Mouse (Mus musculus): ENCODE data around the gene Tmem140.

The Tmem140 gene

DNA sequence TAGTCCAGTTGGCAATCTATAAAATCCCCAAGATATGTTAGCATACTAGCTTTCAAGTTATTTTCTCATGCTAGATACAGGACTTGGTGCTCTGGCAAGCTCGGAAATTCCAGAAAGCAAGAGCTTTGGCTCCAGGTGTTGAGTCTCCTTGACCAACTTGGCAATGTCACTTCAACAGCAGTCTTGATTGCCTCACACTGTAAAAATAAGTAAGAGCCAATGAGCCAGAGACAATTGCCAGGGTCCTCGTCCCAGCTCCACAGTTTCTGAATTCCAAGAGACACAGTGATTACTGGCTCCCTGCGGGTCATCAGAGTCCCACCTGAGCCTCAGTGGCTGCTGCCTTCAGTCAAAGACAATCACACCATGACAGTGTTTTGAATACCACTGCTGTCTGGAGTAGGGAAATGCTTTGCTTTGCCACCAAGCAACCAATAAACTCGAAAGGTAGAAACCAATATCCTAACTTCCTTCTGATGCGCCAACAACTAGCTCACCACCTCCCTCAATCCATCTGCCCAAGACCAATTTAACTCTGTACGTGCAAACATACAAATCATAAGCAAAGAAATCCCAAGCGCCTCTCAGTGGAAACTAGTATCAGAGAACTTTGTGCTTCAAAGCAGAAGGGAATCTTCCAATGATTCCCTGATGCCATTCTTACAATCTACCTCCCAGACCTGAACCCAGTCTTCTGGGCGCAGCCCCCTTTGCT is 46.8 kb downstream of the Tmem140 start:
- DNase-seq (ENCODE audit: low read depth), result no peak

GRCm38 (mm10) chr6:34910371-34911219 is 47.6 kb downstream of the Tmem140 start, which contains the start of gene Wdr91:
TSS of gene Wdr91 (minus strand) at chr6:34910876.
- peak; percentile 91 for DNase-seq (ENCODE audit: low read depth)

- DNase-seq (ENCODE audit: low read depth), result no peak
Measured at GRCm38 (mm10) chr6:34913341-34914040, 50.5 kb downstream of the Tmem140 start.

DNA sequence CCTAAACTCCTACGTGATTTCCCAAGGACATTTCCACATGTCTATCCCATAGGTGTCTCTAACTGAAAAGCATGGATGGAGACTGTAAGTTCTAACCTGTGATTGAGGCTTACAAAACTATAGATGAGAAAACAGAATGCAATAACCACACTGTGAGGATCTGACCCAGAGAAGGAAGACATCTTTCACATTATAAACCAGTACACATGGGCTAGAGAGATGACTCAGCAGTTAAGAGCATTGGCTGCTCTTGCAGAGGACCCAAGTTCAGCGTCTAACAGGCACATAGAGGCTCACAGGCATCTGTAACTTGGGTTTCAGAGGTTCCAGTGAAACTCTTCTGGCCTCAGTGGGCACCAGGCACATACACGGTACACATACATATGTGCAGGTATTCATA is 51.5 kb downstream of the Tmem140 start:
- DNase-seq (ENCODE audit: low read depth), result peak; percentile 39

GRCm38 (mm10) chr6:34919146-34919545 is 56.2 kb downstream of the Tmem140 start:
- DNase-seq (ENCODE audit: low read depth), result no peak

- DNase-seq (ENCODE audit: low read depth), result no peak
Measured at GRCm38 (mm10) chr6:34919956-34920355, 57.0 kb downstream of the Tmem140 start, which contains the start of gene Stra8. TSS of gene Stra8 (plus strand) at chr6:34920163.

DNA sequence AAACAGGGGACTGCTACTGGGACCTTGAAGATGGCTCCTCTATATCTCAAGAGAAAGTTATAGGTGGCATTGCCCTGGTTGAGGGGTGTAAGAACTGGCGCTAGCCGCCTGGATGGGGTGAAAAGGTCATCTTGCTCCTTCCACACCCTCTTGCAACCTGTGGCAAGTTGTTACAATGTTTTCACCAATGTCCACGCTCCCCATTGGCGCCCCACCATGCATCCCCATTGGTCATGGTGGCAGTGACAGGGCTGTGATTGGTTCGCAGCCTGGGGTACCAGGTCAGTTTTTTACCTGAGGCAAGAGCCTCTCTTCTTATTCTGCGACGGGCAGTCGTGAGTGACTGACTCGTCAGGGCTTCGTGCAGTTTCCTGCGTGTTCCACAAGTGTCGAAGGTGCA is 57.7 kb downstream of the Tmem140 start:
- DNase-seq (ENCODE audit: low read depth), result no peak

DNA sequence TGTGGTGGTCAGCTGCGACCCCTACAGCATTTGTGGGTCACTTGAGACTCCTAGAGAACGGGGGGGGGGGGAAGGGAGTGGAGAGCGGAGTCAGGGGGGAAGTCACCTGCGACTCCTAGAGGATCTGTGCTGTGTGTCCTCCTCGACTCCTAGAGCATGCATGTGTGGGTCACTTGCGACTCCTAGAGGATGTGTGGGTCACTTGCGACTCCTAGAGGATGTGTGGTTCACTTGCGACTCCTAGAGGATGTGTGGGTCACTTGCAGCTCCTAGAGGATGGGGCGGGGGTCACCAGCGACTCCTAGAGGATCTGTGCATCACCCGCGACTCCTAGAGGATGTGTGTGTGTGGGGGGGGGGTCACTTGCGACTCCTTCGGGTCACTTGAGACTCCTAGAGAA is 59.0 kb downstream of the Tmem140 start:
- peak; percentile 91 for DNase-seq (ENCODE audit: low read depth)
